Mouse (Mus musculus) gastrocnemius, adult 2 months (tissue): ENCODE measurements around the gene 1700010B08Rik. TPM values are rescaled to one million over a fixed set of nuclear protein-coding genes. Genes with fewer than 3 reads are reported as not detected.

Experiments used
- DNase-seq: peaks from one replicate; pipeline ENCODE4 v3.0.0; 2022
- H3K27ac ChIP-seq: fragments of 200-600 bp; 2 replicates; pipeline ENCODE4 v1.8.1; 2022; ENCODE audit warnings: mild to moderate bottlenecking
- H3K4me3 ChIP-seq: fragments of 200-600 bp; 2 replicates; pipeline ENCODE4 v1.8.1; 2022; ENCODE audit warnings: mild to moderate bottlenecking, moderate library complexity
- CTCF ChIP-seq: fragments of 200-600 bp; IDR thresholded peaks from 2 replicates; pipeline ENCODE4 v1.8.1; 2022; ENCODE audit warnings: antibody characterized with exemption, mild to moderate bottlenecking, moderate library complexity
- intact Hi-C: fragments of 180-260 bp; cut with DNase I; formaldehyde crosslinking; loops from one replicate; pipeline ENCODE4 v1.15.1; 2025
- total RNA-seq, 2 experiments: library from RNA; stranded (reverse); gene quantifications; 2 replicates each; pipeline ENCODE4 v1.2.3; 2021

Gene 1700010B08Rik
- total RNA-seq, 2 experiments from 2014 or later: not detected

- DNase-seq: no peak
- no peak for TF ChIP-seq CTCF
- intact Hi-C loops: no loop called here
- no peak overlapping the region for H3K27ac ChIP-seq
- no peak overlapping the region for H3K4me3 ChIP-seq
Observed at GRCm38 (mm10) chr2:173725819-173726218, 6.6 kb downstream of the 1700010B08Rik start.

GRCm38 (mm10) chr2:173730444-173730966 is 11.3 kb downstream of the 1700010B08Rik start:
- no peak for DNase-seq
- no peak overlapping the region for H3K27ac ChIP-seq
- H3K4me3 ChIP-seq: no peak overlapping the region
- no peak for TF ChIP-seq CTCF
- intact Hi-C loops: no loop called here

DNA sequence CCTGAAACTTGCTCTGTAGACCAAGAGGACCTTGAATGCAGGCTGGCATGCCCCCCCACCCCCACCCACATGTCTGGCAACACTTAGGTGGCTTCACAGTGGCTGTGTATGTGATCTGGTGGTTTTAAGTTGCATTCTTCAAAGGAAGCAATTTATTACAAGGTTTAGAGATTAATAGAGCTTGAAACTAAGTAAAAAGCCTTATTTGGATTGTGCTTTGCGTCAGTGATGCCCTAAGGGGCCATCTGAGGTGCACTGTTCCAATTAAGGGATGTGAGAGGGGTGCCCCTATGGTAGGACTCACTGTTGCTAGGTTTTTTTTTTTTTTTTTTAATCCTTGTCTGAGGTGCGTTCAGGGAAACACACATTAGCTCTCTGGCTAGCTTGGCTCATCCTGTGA is 15.2 kb downstream of the 1700010B08Rik start:
- intact Hi-C loops: loop anchor here (2.0 kb wide), 1 partner anchor 74 kb away; no protein-coding TSS in a partner anchor
- DNase-seq: no peak
- H3K27ac ChIP-seq: no peak overlapping the region
- no peak overlapping the region for H3K4me3 ChIP-seq
- TF ChIP-seq CTCF: no peak

GRCm38 (mm10) chr2:173737222-173737989 is 18.2 kb downstream of the 1700010B08Rik start, which contains the start of gene Vapb:
Gene Vapb, plus strand, starts transcription at chr2:173737511.
- peak; percentile 24; the same call in 1 of the 2 replicates for TF ChIP-seq CTCF
- intact Hi-C loops: no loop called here
- Histone ChIP-seq H3K27ac (peak within 1 kb of the TSS; percentile 96), H3K4me3 (peak within 1 kb of the TSS; percentile 99)
- peak; percentile 100 for DNase-seq

DNA sequence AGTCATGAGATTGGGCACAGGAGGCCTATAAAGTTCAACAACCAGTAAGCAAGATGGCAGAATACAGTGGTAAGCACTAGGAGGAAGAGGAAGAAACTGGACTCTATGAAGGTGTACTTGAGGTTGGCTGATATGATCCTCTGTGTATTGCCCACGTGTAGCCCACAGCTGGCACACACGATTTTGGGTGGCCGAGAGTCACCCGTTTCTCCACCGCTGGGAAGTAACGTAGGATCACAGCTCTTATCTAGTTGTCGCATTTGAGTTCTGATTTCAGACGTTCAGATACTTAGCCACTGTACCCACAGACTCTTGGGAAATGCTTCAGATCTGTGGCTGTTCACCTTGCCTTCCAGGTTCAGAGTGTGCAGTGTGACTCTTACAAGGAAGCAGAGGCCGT is 19.0 kb downstream of the 1700010B08Rik start:
- no peak for TF ChIP-seq CTCF
- DNase-seq: no peak
- peak overlapping the region; percentile 99 for H3K4me3 ChIP-seq
- peak overlapping the region; percentile 96 for H3K27ac ChIP-seq
- intact Hi-C loops: no loop called here

- DNase-seq: no peak
- TF ChIP-seq CTCF: no peak
- Histone ChIP-seq H3K4me3 (peak overlapping the region; percentile 99), H3K27ac (no peak overlapping the region)
- intact Hi-C loops: no loop called here
Observed at GRCm38 (mm10) chr2:173739107-173739506, 19.9 kb downstream of the 1700010B08Rik start.

DNA sequence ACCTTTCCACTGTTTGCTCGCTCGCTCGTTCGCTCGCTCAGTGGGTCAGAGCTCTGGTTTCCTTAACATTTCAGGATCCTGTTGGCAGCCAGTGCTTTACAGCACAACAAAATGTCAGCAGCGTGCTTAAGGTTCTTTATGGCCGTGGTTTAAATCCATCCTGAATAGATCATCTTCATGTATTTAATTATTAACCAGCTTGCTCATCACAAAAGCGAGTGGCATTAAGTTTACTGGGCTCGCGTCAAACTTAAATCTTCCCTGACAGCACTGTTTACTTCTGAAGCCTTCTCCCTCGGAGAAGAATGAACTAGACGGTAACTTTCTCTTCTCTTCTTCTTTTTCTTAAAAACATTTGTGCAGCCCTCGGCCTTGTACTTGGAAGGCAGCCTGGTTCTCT is 22.9 kb downstream of the 1700010B08Rik start:
- intact Hi-C loops: no loop called here
- DNase-seq: no peak
- peak overlapping the region; percentile 53 for H3K4me3 ChIP-seq
- TF ChIP-seq CTCF: no peak
- peak overlapping the region; percentile 79 for H3K27ac ChIP-seq

DNA sequence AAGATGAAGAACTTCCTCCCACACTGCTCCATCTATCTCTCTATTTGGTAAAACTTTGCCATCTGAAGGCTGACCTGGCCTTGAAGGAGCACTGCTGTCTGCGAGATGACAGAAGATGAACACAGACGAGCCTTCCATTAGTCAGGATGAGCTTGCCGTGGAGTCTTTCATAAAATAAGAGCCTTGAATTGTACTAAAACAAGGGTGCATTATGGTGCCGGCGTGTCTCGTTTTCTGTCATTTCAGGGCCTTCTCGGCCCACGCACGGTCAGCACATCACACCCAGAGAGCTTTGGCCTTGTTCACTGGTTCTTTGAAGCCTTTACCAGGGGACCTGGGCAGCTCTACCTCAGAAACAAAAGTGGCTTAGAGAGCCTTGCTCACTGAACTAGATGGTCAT is 23.5 kb downstream of the 1700010B08Rik start:
- intact Hi-C loops: no loop called here
- no peak for DNase-seq
- no peak for TF ChIP-seq CTCF
- Histone ChIP-seq H3K27ac (peak overlapping the region; percentile 79), H3K4me3 (peak overlapping the region; percentile 53)

DNA sequence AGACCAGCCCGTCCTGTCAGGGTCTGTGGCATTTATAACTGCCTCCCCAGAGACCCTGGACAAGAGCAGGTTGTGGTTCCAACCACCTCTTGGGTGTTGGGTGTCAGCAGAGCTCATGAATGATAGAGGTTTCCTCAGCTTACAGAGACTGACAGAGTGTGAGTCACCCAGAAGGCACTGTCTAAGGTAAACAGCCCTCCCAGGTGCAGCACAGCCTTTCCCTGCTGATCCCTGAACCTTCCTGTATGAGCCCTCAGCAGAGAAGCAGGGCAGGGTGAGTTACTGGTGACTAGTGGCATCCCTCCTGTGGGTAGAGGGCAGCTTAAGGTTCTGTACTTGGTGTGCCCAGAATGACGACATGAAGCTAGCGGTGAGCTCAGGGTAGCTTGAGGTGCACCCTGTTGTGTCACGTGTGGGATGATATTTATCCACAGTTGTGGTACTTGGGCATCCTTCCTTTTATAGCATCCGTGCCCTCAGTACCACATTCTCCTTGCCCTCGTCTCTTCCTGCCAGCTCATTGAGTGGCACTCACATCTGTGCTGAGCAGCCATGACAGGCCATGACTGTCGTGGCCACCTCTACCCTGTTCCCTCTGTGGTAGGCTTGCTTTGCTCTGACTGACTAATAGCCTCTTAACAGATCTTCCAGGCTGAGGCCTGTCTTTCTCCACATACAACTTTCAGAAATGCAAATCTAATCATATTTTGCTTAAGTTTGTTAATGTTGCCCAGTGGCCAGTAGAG is 25.0 kb downstream of the 1700010B08Rik start:
- no peak for TF ChIP-seq CTCF
- peak; percentile 34 for DNase-seq
- Histone ChIP-seq H3K27ac (peak overlapping the region; percentile 79), H3K4me3 (no peak overlapping the region)
- intact Hi-C loops: no loop called here

GRCm38 (mm10) chr2:173748961-173749659 is 29.9 kb downstream of the 1700010B08Rik start:
- intact Hi-C loops: no loop called here
- peak overlapping the region; percentile 78 for H3K27ac ChIP-seq
- H3K4me3 ChIP-seq: no peak overlapping the region
- DNase-seq: peak; percentile 60
- no peak for TF ChIP-seq CTCF

DNA sequence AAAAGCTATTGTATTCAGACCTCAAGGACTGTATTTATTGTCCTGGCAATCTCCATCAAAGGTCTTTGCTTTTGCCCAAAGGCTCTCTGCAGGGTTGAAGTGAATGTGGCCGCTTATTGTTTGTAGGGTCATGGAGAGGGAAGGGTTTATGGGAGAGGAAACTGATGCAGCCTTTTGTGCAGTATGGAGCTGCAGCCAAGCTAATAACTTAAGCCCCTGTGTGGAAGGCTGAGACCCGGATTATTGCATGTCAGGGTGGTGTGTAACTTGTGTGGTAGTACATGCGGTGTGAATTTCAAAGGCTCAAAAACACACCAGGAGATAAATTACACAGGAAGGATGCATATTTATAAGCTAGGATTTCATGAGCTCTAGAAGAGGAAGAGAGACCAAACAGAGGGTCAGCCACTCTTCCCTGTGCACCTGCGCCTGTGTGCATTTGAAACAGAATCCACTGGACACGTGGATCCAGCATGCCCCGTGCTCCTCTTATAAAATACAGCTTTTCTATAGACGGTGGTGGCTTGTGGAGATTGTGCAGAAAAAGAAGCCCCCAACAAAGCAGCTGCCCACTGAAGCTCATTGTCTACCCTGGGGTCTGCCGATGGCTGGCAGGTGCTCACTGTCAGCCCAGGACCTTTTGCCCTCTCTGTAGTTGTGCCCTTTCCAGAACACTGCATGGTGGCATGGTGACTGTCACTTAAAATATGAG is 36.4 kb downstream of the 1700010B08Rik start:
- no peak for DNase-seq
- TF ChIP-seq CTCF: no peak
- no peak overlapping the region for H3K4me3 ChIP-seq
- intact Hi-C loops: no loop called here
- peak overlapping the region; percentile 66 for H3K27ac ChIP-seq

GRCm38 (mm10) chr2:173757624-173758155 is 38.5 kb downstream of the 1700010B08Rik start:
- intact Hi-C loops: no loop called here
- no peak for TF ChIP-seq CTCF
- DNase-seq: no peak
- no peak overlapping the region for H3K4me3 ChIP-seq
- H3K27ac ChIP-seq: peak overlapping the region; percentile 5; the same call in 1 of the 2 replicates
